Mouse (Mus musculus) bone marrow macrophage, adult 2 months (primary cell): ENCODE data around the gene N4bp3.

Source experiments
- CTCF ChIP-seq: IDR thresholded peaks from 2 replicates; pipeline ENCODE4 v1.5.1; 2012; ENCODE audit warnings: low read depth, mild to moderate bottlenecking, low read length, moderate library complexity
- POLR2A ChIP-seq: IDR thresholded peaks from 2 replicates; pipeline ENCODE4 v1.6.1; 2012; ENCODE audit warnings: mild to moderate bottlenecking, low read depth, low read length, borderline replicate concordance

GRCm38 (mm10) chr11:51595459-51596083, 55.1 kb downstream of the N4bp3 start:
- TF ChIP-seq CTCF (no peak), POLR2A (no peak)
